Mouse (Mus musculus) liver, embryonic 14.5 days (tissue): Measurements from ENCODE around the gene Ppp2r3a.

ENCODE experiments used
- CTCF ChIP-seq: IDR thresholded peaks from 2 replicates; pipeline ENCODE4 v1.5.1; 2016; ENCODE audit warnings: antibody characterized with exemption, low read depth, control low read depth
- EP300 ChIP-seq: IDR thresholded peaks from 2 replicates; pipeline ENCODE4 v1.6.1; 2016; ENCODE audit warnings: antibody characterized with exemption, low read depth

DNA sequence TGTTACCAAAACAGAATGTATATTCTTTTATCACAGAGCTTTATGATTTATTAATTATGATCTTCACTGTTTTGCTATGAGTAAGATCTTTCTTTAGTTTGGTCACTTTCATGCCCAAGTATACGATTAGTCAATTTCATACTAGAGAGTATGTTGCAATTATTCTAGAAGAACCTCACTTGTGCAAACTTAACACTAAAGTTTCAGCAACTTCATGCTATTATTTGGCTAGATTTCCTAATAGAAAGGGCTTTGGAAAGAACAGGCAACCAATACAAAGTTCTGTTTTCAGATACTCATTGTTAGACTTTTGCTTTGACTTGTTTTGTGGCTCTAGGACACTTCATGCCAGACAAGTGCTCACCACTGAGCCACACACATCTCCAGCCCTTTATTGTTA is 91.0 kb downstream of the Ppp2r3a start:
- TF ChIP-seq CTCF (no peak), EP300 (no peak)
